Mouse (Mus musculus) T-helper 1 cell (primary cell): ENCODE data around the gene Ackr4.

Experiments used
- in situ Hi-C: fragments of 300-600 bp; cut with MboI, MseI; formaldehyde crosslinking; loops from one replicate; pipeline ENCODE4 v1.15.1; 2025; ENCODE audit warnings: high pct_unique_total_duplicates

Ackr4 gene

GRCm38 (mm10) chr9:104126833-104127232, at the start of gene Ackr4:
Ackr4 (minus strand) TSS chr9:104126933.
- in situ Hi-C loops, result no loop called here

- in situ Hi-C loops, result no loop called here
These were observed 45.6 kb upstream of the Ackr4 start for GRCm38 (mm10) chr9:104172342-104172741.

DNA sequence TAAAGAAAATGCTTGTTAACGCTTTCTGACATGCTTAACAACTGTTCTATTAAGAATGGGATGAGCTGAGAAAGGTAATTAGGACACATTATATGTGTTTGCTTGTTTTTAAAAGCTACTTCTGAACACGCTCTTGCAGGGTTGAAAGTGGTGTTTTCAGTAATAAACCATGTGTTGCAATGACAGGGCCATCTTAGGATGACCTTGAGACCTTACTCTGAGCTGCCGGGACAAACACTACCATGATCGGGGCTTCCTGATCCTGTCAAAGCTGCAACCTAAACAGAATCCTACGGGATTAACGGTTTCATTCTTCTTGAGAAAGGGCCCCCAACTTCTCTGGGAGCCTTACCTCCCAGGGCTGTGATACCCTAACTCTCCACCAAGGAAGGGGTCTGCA, 44.9 kb upstream of the Ackr4 start:
- in situ Hi-C loops, result no loop called here

DNA sequence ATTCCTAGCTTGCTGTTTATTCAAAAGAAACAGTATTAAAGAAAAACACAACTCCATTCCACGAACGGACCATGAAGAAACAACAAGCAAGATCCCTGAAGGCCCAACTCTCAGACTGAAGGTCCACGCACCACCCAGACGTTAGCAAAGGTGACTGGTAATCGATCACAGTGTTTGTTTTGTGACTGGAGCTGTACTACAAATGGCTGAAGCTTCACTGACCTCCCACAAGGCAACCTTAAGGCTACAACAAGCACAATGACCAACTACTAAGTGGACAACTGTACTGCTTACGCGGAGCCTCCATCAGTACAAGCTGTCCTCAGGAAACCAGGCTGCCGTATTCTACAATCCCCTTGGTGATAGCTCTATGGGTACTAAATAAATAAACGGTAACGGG, 43.3 kb upstream of the Ackr4 start:
- in situ Hi-C loops, result no loop called here

GRCm38 (mm10) chr9:104165926-104166325, 39.2 kb upstream of the Ackr4 start:
- in situ Hi-C loops, result no loop called here

- in situ Hi-C loops, result no loop called here
These were observed 37.5 kb upstream of the Ackr4 start for GRCm38 (mm10) chr9:104164194-104164593.

- in situ Hi-C loops, result no loop called here
These were observed 34.4 kb upstream of the Ackr4 start for GRCm38 (mm10) chr9:104161117-104161516.

DNA sequence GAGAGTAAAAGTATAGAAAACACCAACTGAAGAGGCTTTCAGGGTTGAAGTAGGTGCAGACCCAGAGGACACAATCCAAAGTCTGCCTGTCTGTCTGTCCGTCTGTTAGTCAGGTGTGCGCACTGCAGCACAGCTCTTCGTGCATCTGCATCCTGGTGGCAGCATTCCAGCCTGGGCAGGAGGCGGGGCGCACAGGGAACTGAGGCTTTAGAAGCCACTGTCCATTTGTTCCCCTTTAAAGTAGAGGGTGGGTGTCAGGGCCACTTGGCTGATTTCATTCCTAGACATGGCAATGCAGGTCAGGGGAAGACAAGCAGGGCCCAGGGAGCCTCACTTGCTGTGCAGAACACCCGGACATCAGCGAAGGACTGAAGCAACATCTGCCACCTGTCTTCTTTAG, 30.6 kb upstream of the Ackr4 start:
- in situ Hi-C loops, result loop anchor here (10.0 kb wide), 2 partner anchors 352 to 1642 kb away; no protein-coding TSS in a partner anchor

DNA sequence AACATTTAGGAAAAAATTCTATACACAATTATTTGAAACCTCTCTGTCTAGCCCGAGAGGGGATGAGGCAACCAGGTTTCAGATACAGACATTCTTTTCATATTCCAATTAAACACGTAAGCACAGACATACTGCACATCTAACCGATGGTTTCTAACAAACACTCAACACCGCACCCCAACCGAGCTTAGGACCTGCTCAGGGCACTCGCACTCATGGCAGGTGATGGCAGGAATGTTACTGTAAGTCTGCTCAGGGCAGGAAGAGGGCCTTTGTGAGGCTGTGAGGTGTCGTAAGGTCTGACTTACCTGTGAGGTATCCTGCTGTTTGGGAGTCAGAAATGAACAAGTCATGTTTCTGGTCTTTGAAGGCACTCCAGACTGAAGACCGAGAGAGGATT, 29.8 kb upstream of the Ackr4 start:
- in situ Hi-C loops, result loop anchor here (10.0 kb wide), 2 partner anchors 352 to 1642 kb away; no protein-coding TSS in a partner anchor

DNA sequence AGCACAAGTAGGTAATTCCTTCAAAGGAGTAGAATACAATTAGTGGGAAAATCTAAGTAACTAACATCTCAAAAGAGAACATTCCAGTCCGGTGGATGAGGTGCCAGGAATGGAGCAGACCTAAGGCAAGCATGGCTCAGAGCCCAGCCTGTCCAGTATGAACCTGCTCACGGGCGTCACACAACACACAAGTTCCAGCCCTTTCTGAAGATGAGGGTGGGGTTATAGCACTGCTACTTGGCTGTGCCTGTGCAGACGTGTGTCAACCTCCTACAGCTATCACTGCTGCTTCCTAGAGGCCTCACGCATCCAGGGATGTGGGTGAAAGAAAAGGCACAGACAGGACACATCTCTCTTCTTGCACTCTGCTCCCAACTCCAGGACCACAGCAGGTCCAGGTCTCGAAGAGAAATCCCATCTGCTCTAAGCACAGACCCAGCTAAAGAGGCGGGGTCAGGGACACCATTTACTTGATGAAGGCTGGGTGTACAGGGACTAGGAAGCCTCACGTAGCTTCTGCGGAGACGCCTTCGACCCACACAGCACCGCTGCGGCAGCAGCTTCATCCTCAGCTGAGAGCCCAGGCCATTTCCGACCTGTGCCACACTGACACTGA, 28.5 kb upstream of the Ackr4 start:
- in situ Hi-C loops, result loop anchor here (10.0 kb wide), 2 partner anchors 350 to 1640 kb away; no protein-coding TSS in a partner anchor

GRCm38 (mm10) chr9:104152121-104152520, 25.4 kb upstream of the Ackr4 start:
- in situ Hi-C loops, result loop anchor here (10.0 kb wide), 2 partner anchors 347 to 1637 kb away; no protein-coding TSS in a partner anchor

DNA sequence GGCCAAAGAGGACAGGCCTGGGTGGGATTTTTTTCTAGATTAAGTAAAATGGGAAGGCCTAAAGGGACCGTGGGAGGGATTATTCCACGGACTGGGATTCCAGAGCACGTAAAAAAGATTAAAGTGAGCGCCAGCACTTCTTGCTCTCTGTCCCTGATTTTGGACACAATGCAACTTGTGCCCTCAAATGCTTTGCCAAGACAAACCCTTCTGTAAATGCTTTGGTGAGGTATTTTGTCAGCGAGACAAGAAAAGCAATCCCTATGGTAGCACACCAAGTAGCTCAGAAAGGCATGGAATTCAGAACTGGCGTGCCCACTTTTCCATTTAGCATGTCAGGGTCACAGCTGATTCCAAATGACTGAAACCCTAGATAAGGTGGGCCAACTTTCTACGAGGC, 22.2 kb upstream of the Ackr4 start:
- in situ Hi-C loops, result no loop called here

DNA sequence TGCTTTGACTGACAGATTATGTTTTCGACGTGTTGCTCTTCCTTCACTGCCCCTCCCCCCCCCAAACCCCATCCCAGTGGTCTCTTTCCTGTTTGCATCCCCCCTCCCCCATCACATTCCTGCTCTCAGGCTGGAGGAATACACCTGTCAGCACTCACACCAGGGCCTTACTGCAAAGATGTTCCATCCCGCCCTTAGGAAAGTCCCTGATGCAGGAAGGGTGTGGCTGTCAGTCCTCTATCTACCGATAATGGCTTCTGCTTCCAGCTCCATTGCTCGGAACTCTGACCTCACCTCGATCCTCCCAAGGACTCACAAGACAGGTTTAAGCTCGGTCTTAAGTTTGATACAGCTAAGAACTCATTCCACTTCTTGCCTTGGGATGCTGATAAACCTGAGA, 19.9 kb upstream of the Ackr4 start:
- in situ Hi-C loops, result no loop called here

DNA sequence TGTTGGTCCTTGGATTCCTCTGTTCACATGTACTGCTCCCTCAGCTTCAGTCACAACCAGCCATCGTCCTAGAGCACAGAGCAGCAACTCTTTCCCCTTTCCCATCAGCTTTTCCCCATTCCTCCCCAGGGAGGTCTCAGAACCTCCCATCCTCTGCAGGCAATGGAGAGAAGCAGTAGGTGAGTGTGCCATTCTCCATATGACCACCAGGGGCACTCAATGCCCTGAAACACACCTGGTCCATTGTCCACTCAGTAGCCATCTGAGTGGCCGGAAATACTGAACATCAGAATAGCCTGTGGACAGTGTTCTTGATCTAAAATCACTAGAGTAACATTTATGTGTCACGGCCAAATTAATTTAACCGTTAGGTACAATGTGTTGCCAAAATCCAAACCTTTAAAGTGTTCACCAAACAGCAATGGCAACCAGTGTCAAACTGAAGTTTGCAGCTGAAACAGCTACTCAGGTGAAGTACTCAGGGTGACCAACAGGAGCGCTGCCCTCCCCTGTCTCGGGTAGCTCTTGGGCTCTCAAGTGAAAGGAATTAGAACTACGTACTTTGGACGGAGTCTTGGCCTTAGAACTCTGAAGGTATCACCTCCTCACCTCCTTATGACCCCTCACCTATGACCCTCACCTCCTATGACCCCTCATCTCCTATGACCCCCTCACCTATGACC, 17.7 kb upstream of the Ackr4 start:
- in situ Hi-C loops, result no loop called here

- in situ Hi-C loops, result no loop called here
These were observed 16.1 kb upstream of the Ackr4 start for GRCm38 (mm10) chr9:104142805-104143204.

GRCm38 (mm10) chr9:104140351-104140750, 13.6 kb upstream of the Ackr4 start:
- in situ Hi-C loops, result no loop called here

- in situ Hi-C loops, result no loop called here
These were observed 3.5 kb upstream of the Ackr4 start for GRCm38 (mm10) chr9:104130141-104130755.

GRCm38 (mm10) chr9:104128110-104128509, 1.4 kb upstream of the Ackr4 start:
- in situ Hi-C loops, result no loop called here

DNA sequence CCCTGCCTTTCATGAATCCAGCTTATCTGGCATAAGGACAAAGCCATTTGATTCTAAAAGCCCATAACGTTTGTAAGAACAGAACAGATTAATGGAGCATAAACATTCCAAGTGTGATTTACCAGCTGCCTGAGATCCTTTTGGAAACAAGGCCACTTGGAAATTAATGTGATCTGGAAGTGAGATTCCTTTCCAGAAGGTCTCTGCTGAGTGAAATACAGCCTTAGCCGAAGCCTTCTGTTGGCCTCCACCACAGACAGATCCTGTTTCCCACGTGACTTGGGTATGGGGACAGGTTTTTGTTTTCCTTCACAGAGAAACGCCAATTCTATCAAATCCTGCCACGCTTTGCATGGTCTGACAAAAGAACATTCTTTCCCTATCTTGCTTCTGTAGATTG, 3.1 kb downstream of the Ackr4 start:
- in situ Hi-C loops, result no loop called here

- in situ Hi-C loops, result no loop called here
These were observed 3.6 kb downstream of the Ackr4 start for GRCm38 (mm10) chr9:104123101-104123500.

DNA sequence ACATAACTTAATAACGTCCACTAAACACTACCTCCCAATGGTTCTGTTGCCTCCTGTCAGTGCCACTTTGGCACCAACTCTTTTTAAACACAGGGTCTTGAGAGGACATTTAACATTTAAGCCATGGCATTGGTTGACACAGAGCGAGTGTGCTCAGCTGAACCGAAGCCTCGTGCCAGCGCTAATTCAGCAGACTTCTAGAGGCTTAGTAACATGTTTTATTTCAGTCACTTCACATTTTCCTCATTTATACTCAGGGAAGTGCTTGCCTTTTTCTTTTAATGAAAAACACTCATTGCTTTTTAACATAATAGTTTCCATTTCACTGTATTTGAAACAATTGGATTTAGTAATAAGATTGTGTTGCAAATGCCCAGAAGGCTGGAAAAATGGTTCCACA, 17.6 kb downstream of the Ackr4 start:
- in situ Hi-C loops, result no loop called here

- in situ Hi-C loops, result no loop called here
These were observed 18.1 kb downstream of the Ackr4 start for GRCm38 (mm10) chr9:104108571-104109143.
